Mouse (Mus musculus) forebrain, embryonic 11.5 days (tissue): ENCODE measurements around the gene Zcrb1. TPM values are rescaled to one million over a fixed set of nuclear protein-coding genes. Genes with fewer than 3 reads are reported as not detected.

Experiments
- ATAC-seq: fragments of 200-750 bp; cut with Nextera tagmentation; replicated peaks from 2 replicates; pipeline ENCODE4 v1.8.0; 2017; ENCODE audit warnings: moderate TSS enrichment; ENCODE audit not compliant: low FRiP score
- DNase-seq: peaks from one replicate; pipeline ENCODE4 v3.0.0-alpha.2; 2017; ENCODE audit warnings: low spot score
- H3K27ac ChIP-seq: fragments of 300-500 bp; sonication (generic); 2 replicates; pipeline ENCODE4 v1.5.1; 2014; ENCODE audit warnings: low read depth, low read length
- H3K27me3 ChIP-seq: fragments of 300-500 bp; sonication (generic); 2 replicates; pipeline ENCODE4 v1.6.1; 2014; ENCODE audit warnings: mild to moderate bottlenecking, low read length, mixed read lengths; ENCODE audit not compliant: control insufficient read depth, insufficient read depth
- H3K36me3 ChIP-seq: fragments of 300-500 bp; sonication (generic); 2 replicates; pipeline ENCODE4 v1.6.1; 2014; ENCODE audit warnings: mild to moderate bottlenecking, low read length, moderate library complexity, mixed read lengths; ENCODE audit not compliant: control insufficient read depth, insufficient read depth
- H3K4me1 ChIP-seq: fragments of 300-500 bp; sonication (generic); replicated peaks from 2 replicates; pipeline ENCODE4 v1.6.1; 2014; ENCODE audit warnings: low read length, mixed read lengths; ENCODE audit not compliant: control insufficient read depth, insufficient read depth
- H3K4me2 ChIP-seq: fragments of 300-500 bp; sonication (generic); 2 replicates; pipeline ENCODE4 v1.6.1; 2014; ENCODE audit warnings: low read depth, mild to moderate bottlenecking, low read length, moderate library complexity, mixed read lengths; ENCODE audit not compliant: severe bottlenecking
- H3K4me3 ChIP-seq: fragments of 300-500 bp; sonication (generic); 2 replicates; pipeline ENCODE4 v1.5.1; 2014; ENCODE audit warnings: low read depth, low read length
- H3K9ac ChIP-seq: fragments of 300-500 bp; sonication (generic); 2 replicates; pipeline ENCODE4 v1.6.1; 2014; ENCODE audit warnings: low read length
- H3K9me3 ChIP-seq: fragments of 300-500 bp; sonication (generic); 2 replicates; pipeline ENCODE4 v1.6.1; 2016; ENCODE audit warnings: low read length, mixed read lengths; ENCODE audit not compliant: control insufficient read depth
- WGBS: fragments of 180-500 bp; shearing (Covaris S2); extraction: QIAGEN DNeasy Blood & Tissue Kit; methylation state at CpG from one replicate; pipeline ENCODE4 v1.1.7; 2014; 5-methylcytosine and 5-hydroxymethylcytosine counted together
- polyA plus RNA-seq: library from polyadenylated mRNA; unstranded; fragments of >200 nt; fragmentation: Nextera tagmentation; extraction: Ambion mirVana; gene quantifications from 2 replicates; pipeline ENCODE4 v1.2.1, GENCODE M21; 2014

Gene Zcrb1
- polyA plus RNA-seq, 1 experiment from 2014 or later = 167 TPM

- ATAC-seq = no peak
- Histone ChIP-seq H3K9me3 (no peaks in the 10 kb centered on the region), H3K36me3 (no peaks in the 10 kb centered on the region), H3K4me3 (no peak overlapping the region), H3K27me3 (no peaks in the 10 kb centered on the region), H3K9ac (no peak overlapping the region), H3K4me2 (no peak overlapping the region), H3K4me1 (no peaks in the 10 kb centered on the region), H3K27ac (no peak overlapping the region)
- no peak for DNase-seq
- 94% methylated on average over 6 of the region's 6 CpGs for WGBS
These were observed 32.6 kb downstream of the Zcrb1 start for GRCm38 (mm10) chr15:93365561-93365960.

DNA sequence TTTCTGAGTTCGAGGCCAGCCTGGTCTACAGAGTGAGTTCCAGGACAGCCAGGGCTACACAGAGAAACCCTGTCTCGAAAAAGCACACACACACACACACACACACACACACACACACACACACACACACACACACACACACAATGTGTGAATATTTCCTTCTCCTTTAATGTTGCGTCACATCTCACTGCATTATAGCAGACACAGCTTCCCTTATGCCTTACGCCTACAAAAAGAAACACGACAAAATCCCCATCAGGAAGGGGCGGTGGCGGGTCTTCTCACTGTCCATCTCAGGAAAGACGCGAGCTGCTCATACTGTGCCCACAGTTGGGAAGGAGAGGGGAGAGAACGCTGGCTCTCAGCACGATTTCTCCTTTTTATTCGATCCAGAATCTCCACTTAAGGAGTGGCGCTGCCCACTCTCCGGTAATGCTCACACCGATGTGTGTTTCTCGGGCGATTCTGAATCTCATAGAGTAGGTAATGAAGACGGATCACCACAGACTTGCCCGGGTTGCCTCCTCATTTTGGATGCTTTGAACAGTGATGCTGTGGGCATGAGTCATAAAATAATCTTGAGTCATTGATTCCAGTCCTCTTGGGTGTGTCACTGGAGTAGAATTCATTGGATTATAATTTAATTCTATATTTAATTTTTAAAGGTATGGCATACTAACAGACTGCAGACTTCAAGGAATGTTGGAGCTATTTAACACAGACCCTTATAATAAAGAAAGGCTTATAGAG is 39.6 kb downstream of the Zcrb1 start:
- Histone ChIP-seq H3K9me3 (no peaks in the 10 kb centered on the region), H3K4me2 (no peak overlapping the region), H3K9ac (no peak overlapping the region), H3K4me1 (no peaks in the 10 kb centered on the region), H3K27ac (no peak overlapping the region), H3K27me3 (no peaks in the 10 kb centered on the region), H3K36me3 (no peaks in the 10 kb centered on the region), H3K4me3 (no peak overlapping the region)
- WGBS = 92% methylated on average over 19 of the region's 19 CpGs
- DNase-seq = no peak
- no peak for ATAC-seq

DNA sequence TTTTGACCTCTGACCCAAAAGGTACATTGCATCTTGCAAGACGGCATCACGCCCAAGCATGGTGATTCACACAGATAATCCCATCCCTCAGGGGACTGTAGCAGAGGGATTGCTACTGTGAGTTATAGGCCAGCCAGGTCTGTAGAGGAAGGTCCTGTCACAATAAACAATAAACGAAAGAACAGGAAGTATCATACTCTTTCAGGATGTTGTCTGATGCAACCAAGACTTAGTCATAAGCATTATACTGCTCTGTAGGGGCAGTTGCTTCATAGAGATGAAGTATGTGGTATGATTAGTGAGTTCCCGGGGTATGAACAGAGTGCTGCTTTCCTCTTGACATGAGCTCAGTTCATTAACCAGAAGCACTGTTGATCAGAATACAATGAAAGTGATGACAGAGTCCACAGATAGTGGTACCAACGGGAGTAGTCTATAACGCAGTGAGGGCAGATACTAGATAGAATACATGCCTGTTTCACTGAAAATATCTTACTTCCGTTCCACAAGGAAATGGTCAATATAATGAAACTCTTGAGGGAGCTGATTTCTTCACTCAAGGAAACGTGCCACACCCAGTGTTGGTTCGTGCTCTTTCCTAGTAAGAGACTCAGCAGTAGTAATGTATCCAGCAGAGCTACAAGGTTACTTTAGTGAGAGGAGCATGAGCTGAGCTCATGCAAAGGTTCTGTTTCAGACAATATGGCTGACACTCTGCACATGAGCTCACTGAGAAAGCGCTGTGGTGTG is 57.3 kb downstream of the Zcrb1 start:
- Histone ChIP-seq H3K36me3 (no peaks in the 10 kb centered on the region), H3K27ac (no peak overlapping the region), H3K4me2 (no peak overlapping the region), H3K9ac (no peak overlapping the region), H3K27me3 (no peaks in the 10 kb centered on the region), H3K4me3 (no peak overlapping the region), H3K4me1 (peaks cover 3% of the 10 kb centered on the region), H3K9me3 (no peaks in the 10 kb centered on the region)
- no peak for DNase-seq
- 88% methylated on average over 10 of the region's 10 CpGs for WGBS
- no peak for ATAC-seq

GRCm38 (mm10) chr15:93336925-93337761 is 61.0 kb downstream of the Zcrb1 start, which contains the start of gene Yaf2:
Yaf2 (minus strand) TSS chr15:93336935.
- ATAC-seq (peak; percentile 96), DNase-seq (peak; percentile 92)
- peak within 1 kb of the TSS; percentile 85 for H3K4me2 ChIP-seq
- peak within 1 kb of the TSS; percentile 92 for H3K4me3 ChIP-seq
- H3K9me3 ChIP-seq = no peaks in the 10 kb centered on the region
- under 1% methylated on average over 54 of the region's 73 CpGs for WGBS
- peak within 1 kb of the TSS; percentile 85 for H3K27ac ChIP-seq
- H3K27me3 ChIP-seq = no peaks in the 10 kb centered on the region
- H3K9ac ChIP-seq = peak within 1 kb of the TSS; percentile 92
- peaks cover 3% of the 10 kb centered on the region for H3K4me1 ChIP-seq
- no peaks in the 10 kb centered on the region for H3K36me3 ChIP-seq

DNA sequence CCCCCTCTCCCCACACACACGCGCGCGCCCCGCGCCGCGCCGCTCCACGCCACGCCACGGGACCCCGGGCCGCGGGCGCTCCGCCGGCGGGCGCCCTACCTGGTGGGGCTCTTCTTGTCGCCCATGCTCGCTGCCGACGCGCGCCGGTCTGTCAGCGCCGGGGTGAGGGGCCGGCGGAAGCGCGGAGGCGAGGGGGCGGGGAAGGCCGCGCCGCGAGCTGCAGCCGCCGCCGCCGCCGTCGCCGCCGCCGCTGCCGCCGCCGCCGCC is 61.5 kb downstream of the Zcrb1 start:
- no peaks in the 10 kb centered on the region for H3K27me3 ChIP-seq
- no peak; the same call in 1 of the 2 replicates for ATAC-seq
- peak overlapping the region; percentile 92 for H3K4me3 ChIP-seq
- peak overlapping the region; percentile 85 for H3K27ac ChIP-seq
- H3K9ac ChIP-seq = peak overlapping the region; percentile 92
- no peaks in the 10 kb centered on the region for H3K9me3 ChIP-seq
- WGBS = 0% methylated on average over 7 of the region's 52 CpGs
- DNase-seq = no peak
- H3K36me3 ChIP-seq = no peaks in the 10 kb centered on the region
- H3K4me2 ChIP-seq = peak overlapping the region; percentile 85; the same call in 1 of the 2 replicates
- H3K4me1 ChIP-seq = peaks cover 3% of the 10 kb centered on the region

Other genes starting within 250 kb of the Zcrb1 start
- gene Gxylt1, start 123.2 kb downstream of the Zcrb1 start, polyA plus RNA-seq = 19.7 and 21.7 TPM in 2 replicates
- 106 and 116 TPM in 2 replicates for gene Yaf2, start 61.4 kb downstream of the Zcrb1 start, polyA plus RNA-seq
- 71.5 and 79.9 TPM in 2 replicates for gene Pphln1, start within 50 bp of the Zcrb1 start, polyA plus RNA-seq
- 11.6 and 12.4 TPM in 2 replicates for gene Prickle1, start 197.6 kb upstream of the Zcrb1 start, polyA plus RNA-seq